Comparison of ENCODE assay signal across 26 mouse cellular contexts in the genomic region with DNA sequence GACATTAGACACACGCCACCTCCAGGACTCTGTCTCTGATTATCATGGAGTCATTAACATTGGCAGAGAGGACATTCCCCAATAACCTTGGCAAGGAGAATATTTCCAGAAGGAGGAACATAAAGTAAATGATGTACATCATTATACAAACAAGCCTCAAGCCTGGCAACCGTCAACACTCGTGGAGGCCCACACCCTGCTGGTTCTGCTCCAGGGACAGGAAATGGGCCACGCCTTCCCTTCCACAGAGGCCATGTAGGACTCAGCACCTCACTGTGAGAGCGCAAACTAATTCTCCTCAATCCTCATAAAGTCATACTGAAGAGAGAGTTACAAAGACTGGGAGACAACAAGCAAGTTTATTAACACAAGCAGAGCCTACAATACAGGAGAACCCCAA. TPM values are rescaled to one million over a fixed set of nuclear protein-coding genes. Genes with fewer than 3 reads are reported as not detected.
DNase-seq lines count a peak whose midpoint lies in the region; ATAC-seq and TF ChIP-seq lines count a peak whose summit lies in the region.
"Had no signal": no experiment of that assay in that cellular context is flagged by ENCODE, and none has a peak within 500 bp of the region (broad histone marks: within the 10 kb centered on the region; RNA-seq: fewer than 3 reads in every experiment).

No protein-coding gene starts in this region.

- no peak overlapping the region for H3K27ac ChIP-seq in heart, embryonic 10.5 days
- no peak overlapping the region for H3K27ac ChIP-seq in heart, adult 2 months
- H3K27ac ChIP-seq in stomach, postnatal 0 days (replicated peaks), result no peak overlapping the region
- H3K27ac ChIP-seq: embryonic facial prominence, embryonic 15.5 days; forebrain, embryonic 10.5 days; forebrain, embryonic 15.5 days; heart, embryonic 13.5 days; hindbrain, embryonic 15.5 days had no signal

- H3K4me2 ChIP-seq in stomach, postnatal 0 days (replicated peaks; ENCODE audit: low read depth), result no peak overlapping the region
- H3K4me2 ChIP-seq: embryonic facial prominence, embryonic 15.5 days; forebrain, embryonic 15.5 days; heart, embryonic 13.5 days; hindbrain, embryonic 15.5 days had no signal

- peak; percentile 70 for ATAC-seq in stomach, postnatal 0 days (ENCODE audit: low FRiP score, low TSS enrichment)
- ATAC-seq: forebrain, embryonic 15.5 days; Patski had no signal

- no peaks in the 10 kb centered on the region for H3K79me2 ChIP-seq in heart, adult 2 months (replicated peaks; ENCODE audit: control insufficient read depth, insufficient read depth, low read length)

- no peaks in the 10 kb centered on the region for H3K27me3 ChIP-seq in heart, embryonic 10.5 days (ENCODE audit: insufficient read depth, poor library complexity, severe bottlenecking)
- no peaks in the 10 kb centered on the region for H3K27me3 ChIP-seq in heart, adult 2 months (ENCODE audit: control insufficient read depth, insufficient read depth, low read length)
- H3K27me3 ChIP-seq in stomach, postnatal 0 days (ENCODE audit: control insufficient read depth, insufficient read depth, low read length), result no peaks in the 10 kb centered on the region
- H3K27me3 ChIP-seq: embryonic facial prominence, embryonic 15.5 days; forebrain, embryonic 15.5 days; heart, embryonic 13.5 days; hindbrain, embryonic 15.5 days; Patski had no signal

- no peak for TF ChIP-seq EP300 in heart, adult 2 months (IDR thresholded peaks at IDR 0.05; ENCODE audit: insufficient read depth, low read depth, low read length)
- TF ChIP-seq EP300 in stomach, postnatal 0 days (optimal IDR thresholded peaks at IDR 0.05), result no peak

- no peak overlapping the region for H3K9ac ChIP-seq in heart, adult 2 months (ENCODE audit: low read depth, low read length)
- no peak overlapping the region for H3K9ac ChIP-seq in stomach, postnatal 0 days (ENCODE audit: low read length)
- H3K9ac ChIP-seq: embryonic facial prominence, embryonic 15.5 days; forebrain, embryonic 15.5 days; heart, embryonic 13.5 days; hindbrain, embryonic 15.5 days had no signal

- intact Hi-C loops in heart, adult 2 months (cut with DNase I), result no loop called here

- H3K36me3 ChIP-seq in heart, embryonic 10.5 days, result peaks cover 48% of the 10 kb centered on the region
- H3K36me3 ChIP-seq in heart, adult 2 months (ENCODE audit: control insufficient read depth, insufficient read depth, low read length), result no peaks in the 10 kb centered on the region
- peaks cover 21% of the 10 kb centered on the region for H3K36me3 ChIP-seq in stomach, postnatal 0 days (ENCODE audit: control insufficient read depth, insufficient read depth, low read length)

- no peaks in the 10 kb centered on the region for H3K9me3 ChIP-seq in heart, embryonic 10.5 days
- H3K9me3 ChIP-seq in stomach, postnatal 0 days (ENCODE audit: control insufficient read depth, low read length), result no peaks in the 10 kb centered on the region
- H3K9me3 ChIP-seq: embryonic facial prominence, embryonic 15.5 days; forebrain, embryonic 10.5 days; forebrain, embryonic 15.5 days; heart, embryonic 13.5 days; hindbrain, embryonic 15.5 days had no signal

- H3K4me1 ChIP-seq in heart, embryonic 10.5 days, result no peaks in the 10 kb centered on the region
- no peaks in the 10 kb centered on the region for H3K4me1 ChIP-seq in heart, adult 2 months (ENCODE audit: control insufficient read depth, insufficient read depth, low read length)
- H3K4me1 ChIP-seq in stomach, postnatal 0 days (replicated peaks; ENCODE audit: control insufficient read depth, insufficient read depth), result no peaks in the 10 kb centered on the region
- H3K4me1 ChIP-seq: embryonic facial prominence, embryonic 15.5 days; forebrain, embryonic 10.5 days; forebrain, embryonic 15.5 days; heart, embryonic 13.5 days; hindbrain, embryonic 15.5 days had no signal

- no peak overlapping the region for H3K4me3 ChIP-seq in heart, embryonic 10.5 days
- no peak overlapping the region for H3K4me3 ChIP-seq in heart, adult 2 months
- H3K4me3 ChIP-seq in stomach, postnatal 0 days (ENCODE audit: low read depth, low read length), result no peak overlapping the region
- H3K4me3 ChIP-seq: embryonic facial prominence, embryonic 15.5 days; erythroblast, embryonic 14.5 days; forebrain, embryonic 10.5 days; forebrain, embryonic 15.5 days; heart, embryonic 13.5 days; hindbrain, embryonic 15.5 days had no signal

- no peak for TF ChIP-seq POLR2A in heart, adult 2 months (IDR thresholded peaks at IDR 0.05; ENCODE audit: insufficient read depth, low read depth, low read length)

- no peak for TF ChIP-seq CTCF in heart, adult 2 months (IDR thresholded peaks at IDR 0.05)
- no peak for TF ChIP-seq CTCF in stomach, postnatal 0 days (IDR thresholded peaks at IDR 0.05; ENCODE audit: low read depth)

- WGBS in heart, embryonic 10.5 days, result 83% methylated on average over 5 of the region's 5 CpGs
- WGBS in heart, adult 2 months, result 72% methylated on average over 5 of the region's 5 CpGs
- WGBS in stomach, postnatal 0 days, result 76% methylated on average over 5 of the region's 5 CpGs

- peak; percentile 73 for DNase-seq in heart, embryonic 10.5 days (ENCODE audit: low spot score)
- DNase-seq in heart, adult 2 months, result no peak
- DNase-seq in R1 (ENCODE audit: low read depth, low spot score), result peak; percentile 16
- DNase-seq in lung, postnatal 14 days, result peak; percentile 7
- DNase-seq in stomach, postnatal 0 days (ENCODE audit: low spot score), result peak; percentile 21
- no peak for DNase-seq in left cerebral cortex, adult 18-20 months (ENCODE audit: low spot score in 2 of 2)
- DNase-seq in spleen, postnatal 36 days (ENCODE audit: low spot score in 2 of 2), result no peak
- DNase-seq: adrenal gland, adult 8-10 months; adrenal gland, postnatal 36 days; cerebellum, adult 8-10 months; cerebellum, postnatal 14 days; embryo, embryonic 11 days; gastrocnemius, postnatal 36 days; heart, adult 18-20 months; heart, postnatal 36 days had no signal

RNA-seq across cellular contexts. Expression of gene Spc25, which starts 12.4 kb away (rescaled TPM):
- 144 and 158 TPM in 2 replicates for polyA plus RNA-seq in heart, embryonic 10.5 days (2016; fragmentation: Nextera tagmentation; extraction: Ambion mirVana)
- under 1 TPM; 0.32 to 0.39 TPM for total RNA-seq in heart, adult 2 months (2021)
- 0.12 and 0.44 TPM in 2 replicates for polyA plus RNA-seq in heart, adult 2 months (2012; rRNA removed)
- 45.4 and 52.6 TPM in 2 replicates for polyA plus RNA-seq in stomach, postnatal 0 days (2015; fragmentation: Nextera tagmentation; extraction: Ambion mirVana)
- total RNA-seq in left cerebral cortex, adult 18-20 months (2021), result under 1 TPM; 0.81 to 0.91 TPM

RNA-seq across cellular contexts. Expression of gene G6pc2, which starts 17.3 kb away (rescaled TPM):
- polyA plus RNA-seq in heart, embryonic 10.5 days (2016; fragmentation: Nextera tagmentation; extraction: Ambion mirVana), result not detected in 2 replicates
- total RNA-seq in heart, adult 2 months (2021), result not detected
- polyA plus RNA-seq in heart, adult 2 months (2012; rRNA removed), result not detected in 2 replicates
- not detected in 2 replicates for polyA plus RNA-seq in stomach, postnatal 0 days (2015; fragmentation: Nextera tagmentation; extraction: Ambion mirVana)
- total RNA-seq in left cerebral cortex, adult 18-20 months (2021), result not detected
- total RNA-seq: adrenal gland, adult 8-10 months; adrenal gland, postnatal 36 days; common myeloid progenitor, adult 5-6 weeks; gastrocnemius, adult 8-10 months; gastrocnemius, postnatal 36 days; heart, adult 18-20 months; heart, postnatal 36 days had no signal
- polyA plus RNA-seq: C2C12; embryonic facial prominence, embryonic 15.5 days; erythroblast, embryonic 14.5 days; forebrain, embryonic 10.5 days; forebrain, embryonic 15.5 days; heart, embryonic 13.5 days; heart, postnatal 0 days had no signal

RNA-seq across cellular contexts. Expression of gene Nostrin, which starts 58.0 kb away (rescaled TPM):
- polyA plus RNA-seq in heart, embryonic 10.5 days (2016; fragmentation: Nextera tagmentation; extraction: Ambion mirVana), result 2.1 and 3.8 TPM in 2 replicates
- total RNA-seq in heart, adult 2 months (2021), result 1 to 10 TPM; 5.9 to 6.7 TPM
- 1.4 and 3.1 TPM in 2 replicates for polyA plus RNA-seq in heart, adult 2 months (2012; rRNA removed)
- 18.7 and 22.3 TPM in 2 replicates for polyA plus RNA-seq in stomach, postnatal 0 days (2015; fragmentation: Nextera tagmentation; extraction: Ambion mirVana)
- total RNA-seq in left cerebral cortex, adult 18-20 months (2021), result 1 to 10 TPM; 5.0 TPM
- polyA plus RNA-seq: erythroblast, embryonic 14.5 days had no signal

Comparison
In these comparisons a context has a peak if more than half of its experiments do, and no peak if none do; other contexts are left out.
1. DNase-seq: peak in heart, embryonic 10.5 days (single experiment), R1 (single experiment), lung, postnatal 14 days (single experiment) and stomach, postnatal 0 days (single experiment); none in heart, adult 2 months (0 of 2), left cerebral cortex, adult 18-20 months (0 of 2) and spleen, postnatal 36 days (0 of 2).
2. RNA of gene Spc25, which starts 12.4 kb away (polyA plus RNA-seq): 144 to 158 TPM in heart, embryonic 10.5 days and 45.4 to 52.6 TPM in stomach, postnatal 0 days; 0.12 to 0.44 TPM in heart, adult 2 months; every median in the first group is over 10 times any median in the second.